Mouse (Mus musculus) liver, adult 2 months (tissue): Measurements from ENCODE around the gene Ptgfr.

Experiments used
- CTCF ChIP-seq: fragments of 200-500 bp; IDR thresholded peaks from 2 replicates; pipeline ENCODE4 v1.5.1; 2011; ENCODE audit warnings: low read depth, low read length, control low read depth
- POLR2A ChIP-seq: fragments of 200-500 bp; IDR thresholded peaks from 2 replicates; pipeline ENCODE4 v1.6.1; 2011; ENCODE audit warnings: low read length, control low read depth; ENCODE audit not compliant: insufficient read depth; ENCODE audit errors: extremely low read depth

DNA sequence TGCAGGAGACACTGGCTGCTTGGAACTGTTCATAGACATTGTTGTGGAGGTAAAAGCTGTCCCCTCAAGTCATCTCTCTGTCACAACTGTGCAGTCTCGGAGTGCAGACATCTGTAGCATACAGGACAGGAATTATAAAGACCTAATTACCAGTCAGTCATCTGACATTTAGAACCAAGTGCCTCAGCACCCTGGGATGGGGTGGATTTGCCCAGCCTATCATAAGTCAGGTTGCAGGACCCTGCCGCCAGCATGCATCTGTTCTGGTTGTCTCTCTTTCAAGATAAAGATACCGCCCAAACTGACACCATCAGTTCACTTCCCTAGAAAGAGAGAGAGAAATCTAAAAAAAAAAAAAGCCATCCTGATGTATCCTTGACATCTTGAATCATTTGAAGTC is 1.6 kb downstream of the Ptgfr start:
- TF ChIP-seq CTCF = no peak
- no peak for TF ChIP-seq POLR2A
